Mouse (Mus musculus) lung, embryonic 15.5 days (tissue): ENCODE results near the gene Nav1. TPM values are rescaled to one million over a fixed set of nuclear protein-coding genes. Genes with fewer than 3 reads are reported as not detected.
A peak's percentile ranks its signal among the peaks of the same experiment; 100 is the strongest.

ENCODE experiments used
- ATAC-seq: fragments of 200-750 bp; cut with Nextera tagmentation; 2 replicates; pipeline ENCODE4 v1.8.0; 2017; ENCODE audit warnings: moderate number of reproducible peaks, borderline replicate concordance; ENCODE audit not compliant: low FRiP score, low TSS enrichment; ENCODE audit errors: extremely low read depth
- H3K27ac ChIP-seq: fragments of 300-500 bp; sonication (generic); 2 replicates; pipeline ENCODE4 v1.5.1; 2015; ENCODE audit warnings: moderate library complexity, mild to moderate bottlenecking, inconsistent platforms
- H3K27me3 ChIP-seq: fragments of 300-500 bp; sonication (generic); 2 replicates; pipeline ENCODE4 v1.6.1; 2015; ENCODE audit warnings: inconsistent platforms
- H3K36me3 ChIP-seq: fragments of 300-500 bp; sonication (generic); 2 replicates; pipeline ENCODE4 v1.6.1; 2015; ENCODE audit warnings: inconsistent platforms
- H3K4me1 ChIP-seq: fragments of 300-500 bp; sonication (generic); 2 replicates; pipeline ENCODE4 v1.6.1; 2015; ENCODE audit warnings: inconsistent platforms
- H3K4me2 ChIP-seq: fragments of 300-500 bp; sonication (generic); 2 replicates; pipeline ENCODE4 v1.6.1; 2015; ENCODE audit warnings: inconsistent platforms, mild to moderate bottlenecking, moderate library complexity
- H3K4me3 ChIP-seq: fragments of 300-500 bp; sonication (generic); 2 replicates; pipeline ENCODE4 v1.5.1; 2015; ENCODE audit warnings: mild to moderate bottlenecking, inconsistent platforms
- H3K9ac ChIP-seq: fragments of 300-500 bp; sonication (generic); 2 replicates; pipeline ENCODE4 v1.6.1; 2015; ENCODE audit warnings: inconsistent platforms
- H3K9me3 ChIP-seq: fragments of 300-500 bp; sonication (generic); 2 replicates; pipeline ENCODE4 v1.6.1; 2016; ENCODE audit warnings: inconsistent platforms
- WGBS: fragments of 180-500 bp; shearing (Covaris S2); methylation state at CpG from one replicate; pipeline ENCODE4 v1.1.7; 2015; 5-methylcytosine and 5-hydroxymethylcytosine counted together
- polyA plus RNA-seq: library from polyadenylated mRNA; unstranded; fragments of >200 nt; fragmentation: Nextera tagmentation; extraction: Ambion mirVana; gene quantifications from 2 replicates; pipeline ENCODE4 v1.2.1, GENCODE M21; 2015

The Nav1 gene
- polyA plus RNA-seq, 1 experiment from 2014 or later = 11.6 TPM

GRCm38 (mm10) chr1:135466935-135467334 is 140.2 kb downstream of the Nav1 start:
- Histone ChIP-seq H3K4me1 (peaks cover 14% of the 10 kb centered on the region), H3K27me3 (no peaks in the 10 kb centered on the region), H3K27ac (no peak overlapping the region), H3K4me3 (no peak overlapping the region), H3K9ac (no peak overlapping the region), H3K4me2 (no peak overlapping the region), H3K9me3 (no peaks in the 10 kb centered on the region), H3K36me3 (peaks cover 48% of the 10 kb centered on the region)
- WGBS = 61% methylated on average over 3 of the region's 3 CpGs
- ATAC-seq = no peak

DNA sequence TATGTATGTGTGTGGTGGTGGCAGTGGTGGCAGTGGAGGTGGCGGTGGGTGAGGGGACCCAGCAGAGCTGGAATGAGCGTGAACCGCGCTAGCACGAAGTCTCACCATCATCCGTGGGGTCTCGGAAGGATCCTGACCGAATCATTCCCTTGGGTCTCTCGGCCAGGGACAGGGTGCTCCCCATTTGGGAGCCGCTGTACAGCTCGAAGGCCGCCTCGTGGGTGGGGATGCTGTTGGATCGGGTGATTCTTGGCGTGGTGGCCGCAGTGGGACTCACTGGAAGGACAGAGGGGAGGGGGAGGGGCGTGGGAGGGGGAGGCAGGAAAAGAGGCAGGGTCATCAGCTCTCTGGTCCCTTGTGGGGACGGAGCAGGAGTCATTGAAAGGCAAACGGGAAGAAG is 141.4 kb downstream of the Nav1 start:
- Histone ChIP-seq H3K9ac (no peak overlapping the region), H3K27ac (no peak overlapping the region), H3K4me2 (no peak overlapping the region), H3K4me3 (no peak overlapping the region), H3K4me1 (peaks cover 21% of the 10 kb centered on the region), H3K36me3 (peaks cover 39% of the 10 kb centered on the region), H3K9me3 (no peaks in the 10 kb centered on the region), H3K27me3 (no peaks in the 10 kb centered on the region)
- 85% methylated on average over 19 of the region's 19 CpGs for WGBS
- ATAC-seq = no peak

- Histone ChIP-seq H3K4me3 (no peak overlapping the region), H3K4me1 (peaks cover 21% of the 10 kb centered on the region), H3K9ac (no peak overlapping the region), H3K4me2 (no peak overlapping the region), H3K36me3 (peaks cover 40% of the 10 kb centered on the region), H3K27ac (peak overlapping the region; percentile 83), H3K9me3 (no peaks in the 10 kb centered on the region), H3K27me3 (no peaks in the 10 kb centered on the region)
- 25% methylated on average over 8 of the region's 8 CpGs for WGBS
- no peak for ATAC-seq
Observed at GRCm38 (mm10) chr1:135462736-135463135, 144.4 kb downstream of the Nav1 start.

- Histone ChIP-seq H3K9ac (no peak overlapping the region), H3K27ac (peak overlapping the region; percentile 83), H3K36me3 (peaks cover 35% of the 10 kb centered on the region)
Observed at GRCm38 (mm10) chr1:135462304-135462703, 144.8 kb downstream of the Nav1 start.

DNA sequence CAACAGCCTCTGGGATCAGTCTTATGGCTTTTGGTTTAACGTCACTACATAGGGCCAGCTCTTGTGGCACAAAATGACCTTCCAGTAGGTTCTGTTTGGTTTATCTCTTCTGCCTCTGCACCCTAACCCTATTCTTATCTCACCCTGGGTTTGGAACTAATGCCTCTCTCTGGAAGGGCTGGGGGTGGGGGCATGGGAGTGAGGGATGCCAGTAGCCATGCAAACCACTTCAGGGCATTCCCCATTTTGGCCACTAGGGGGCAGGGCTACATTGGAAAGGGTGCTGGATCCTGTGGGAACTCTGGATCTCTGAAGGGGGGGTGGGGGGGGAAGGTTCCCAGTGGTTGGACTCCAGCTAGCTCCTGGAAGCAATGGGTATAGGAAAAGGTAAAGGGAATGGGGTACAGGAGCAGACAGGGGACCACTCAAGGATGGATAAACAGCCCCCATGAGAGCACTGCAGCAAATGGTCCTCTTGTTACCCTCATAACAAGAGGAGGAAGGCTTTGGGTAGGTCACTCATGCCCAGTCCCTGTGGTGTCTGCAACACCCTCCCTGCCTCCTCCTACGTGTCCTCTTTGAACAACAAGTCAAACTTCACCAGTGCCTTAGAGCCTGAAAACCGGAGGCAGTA is 145.9 kb downstream of the Nav1 start:
- ATAC-seq = no peak
- Histone ChIP-seq H3K27me3 (no peaks in the 10 kb centered on the region), H3K9me3 (no peaks in the 10 kb centered on the region), H3K9ac (no peak overlapping the region), H3K27ac (peak overlapping the region; percentile 83), H3K36me3 (peaks cover 31% of the 10 kb centered on the region; the same call in 1 of the 2 replicates), H3K4me2 (no peak overlapping the region), H3K4me3 (no peak overlapping the region), H3K4me1 (peaks cover 21% of the 10 kb centered on the region)
- 77% methylated on average over 3 of the region's 3 CpGs for WGBS

More at GRCm38 (mm10) chr1:135462304-135462703, 144.8 kb downstream of the Nav1 start:
- H3K4me3 ChIP-seq = no peak overlapping the region
- no peaks in the 10 kb centered on the region for H3K27me3 ChIP-seq
- H3K4me1 ChIP-seq = peaks cover 21% of the 10 kb centered on the region
- H3K9me3 ChIP-seq = no peaks in the 10 kb centered on the region
- peak; percentile 15 for ATAC-seq
- 41% methylated on average over 4 of the region's 4 CpGs for WGBS
- H3K4me2 ChIP-seq = no peak overlapping the region

- Histone ChIP-seq H3K9ac (no peak overlapping the region), H3K36me3 (peaks cover 29% of the 10 kb centered on the region; the same call in 1 of the 2 replicates), H3K9me3 (no peaks in the 10 kb centered on the region), H3K4me1 (peaks cover 21% of the 10 kb centered on the region), H3K27ac (no peak overlapping the region), H3K4me3 (no peak overlapping the region), H3K27me3 (no peaks in the 10 kb centered on the region), H3K4me2 (no peak overlapping the region)
- WGBS = 86% methylated on average over 16 of the region's 16 CpGs
- ATAC-seq = no peak
Observed at GRCm38 (mm10) chr1:135460521-135460920, 146.6 kb downstream of the Nav1 start.

DNA sequence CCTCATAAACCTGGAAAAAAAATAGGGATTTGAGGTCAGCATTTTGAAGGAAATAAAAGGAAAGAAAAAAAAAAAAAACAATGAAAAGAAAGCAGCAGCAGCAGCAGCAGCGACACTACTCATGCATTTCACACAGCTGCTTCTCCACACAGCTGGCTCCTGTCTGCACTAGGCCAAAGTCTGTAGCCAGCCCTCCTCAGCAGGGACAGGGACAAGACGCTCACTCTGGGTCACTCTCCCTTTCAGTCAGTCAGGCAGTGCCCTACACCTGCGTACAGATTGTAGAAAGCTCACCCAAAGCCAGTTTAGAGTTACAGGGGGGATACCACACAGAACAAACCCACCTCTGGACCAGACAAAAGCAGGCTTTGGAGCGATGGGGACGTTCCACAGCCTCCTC is 149.2 kb downstream of the Nav1 start:
- Histone ChIP-seq H3K36me3 (peaks cover 47% of the 10 kb centered on the region), H3K27ac (no peak overlapping the region), H3K4me2 (no peak overlapping the region), H3K4me1 (peaks cover 16% of the 10 kb centered on the region), H3K9ac (no peak overlapping the region), H3K27me3 (no peaks in the 10 kb centered on the region), H3K4me3 (no peak overlapping the region), H3K9me3 (no peaks in the 10 kb centered on the region)
- WGBS = 82% methylated on average over 5 of the region's 5 CpGs
- ATAC-seq = no peak

GRCm38 (mm10) chr1:135452259-135452658 is 154.8 kb downstream of the Nav1 start:
- 71% methylated on average over 10 of the region's 10 CpGs for WGBS
- Histone ChIP-seq H3K9ac (no peak overlapping the region), H3K36me3 (peaks cover 66% of the 10 kb centered on the region), H3K27me3 (no peaks in the 10 kb centered on the region), H3K27ac (no peak overlapping the region), H3K4me3 (no peak overlapping the region), H3K9me3 (no peaks in the 10 kb centered on the region), H3K4me1 (no peaks in the 10 kb centered on the region), H3K4me2 (no peak overlapping the region)
- ATAC-seq = no peak

GRCm38 (mm10) chr1:135451419-135451818 is 155.7 kb downstream of the Nav1 start:
- no peaks in the 10 kb centered on the region for H3K27me3 ChIP-seq
- no peaks in the 10 kb centered on the region for H3K4me1 ChIP-seq
- H3K9ac ChIP-seq = no peak overlapping the region
- no peak for ATAC-seq
- no peaks in the 10 kb centered on the region for H3K9me3 ChIP-seq
- H3K4me2 ChIP-seq = no peak overlapping the region
- no peak overlapping the region for H3K4me3 ChIP-seq
- no peak overlapping the region for H3K27ac ChIP-seq
- H3K36me3 ChIP-seq = peaks cover 63% of the 10 kb centered on the region
- WGBS = 94% methylated on average over 2 of the region's 2 CpGs

GRCm38 (mm10) chr1:135449876-135450275 is 157.2 kb downstream of the Nav1 start:
- no peaks in the 10 kb centered on the region for H3K9me3 ChIP-seq
- H3K27me3 ChIP-seq = no peaks in the 10 kb centered on the region
- H3K36me3 ChIP-seq = peaks cover 57% of the 10 kb centered on the region
- ATAC-seq = no peak
- H3K4me2 ChIP-seq = no peak overlapping the region
- H3K4me3 ChIP-seq = no peak overlapping the region
- H3K27ac ChIP-seq = no peak overlapping the region
- no peaks in the 10 kb centered on the region for H3K4me1 ChIP-seq
- H3K9ac ChIP-seq = no peak overlapping the region
- WGBS = 85% methylated on average over 8 of the region's 8 CpGs

DNA sequence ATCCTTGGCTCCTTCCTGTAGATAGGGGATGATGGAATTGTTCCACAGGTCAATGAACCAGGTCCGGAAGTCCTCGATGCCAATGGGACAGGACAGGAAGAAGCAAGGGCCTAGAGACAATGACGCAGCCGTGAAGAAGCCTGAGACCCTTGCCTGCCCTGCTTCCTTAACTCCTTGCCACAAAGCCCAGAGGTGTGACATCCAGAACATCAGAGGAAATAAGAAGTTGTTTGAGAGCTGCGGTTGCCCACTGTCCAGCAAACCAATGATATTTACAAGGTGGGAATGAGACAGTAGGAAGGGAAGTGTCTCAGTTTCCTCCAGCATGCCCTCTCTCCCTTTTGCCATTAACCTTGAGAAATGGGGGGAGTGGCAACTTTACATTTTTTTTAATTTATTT is 158.2 kb downstream of the Nav1 start:
- H3K9ac ChIP-seq = no peak overlapping the region
- no peaks in the 10 kb centered on the region for H3K9me3 ChIP-seq
- WGBS = 95% methylated on average over 5 of the region's 5 CpGs
- peaks cover 48% of the 10 kb centered on the region for H3K36me3 ChIP-seq
- H3K27ac ChIP-seq = no peak overlapping the region
- H3K4me2 ChIP-seq = no peak overlapping the region
- H3K27me3 ChIP-seq = no peaks in the 10 kb centered on the region
- H3K4me3 ChIP-seq = no peak overlapping the region
- H3K4me1 ChIP-seq = no peaks in the 10 kb centered on the region
- no peak for ATAC-seq

- H3K4me2 ChIP-seq = no peak overlapping the region
- H3K27me3 ChIP-seq = no peaks in the 10 kb centered on the region
- H3K4me1 ChIP-seq = no peaks in the 10 kb centered on the region
- H3K4me3 ChIP-seq = no peak overlapping the region
- H3K36me3 ChIP-seq = peaks cover 41% of the 10 kb centered on the region
- no peak overlapping the region for H3K9ac ChIP-seq
- no peak for ATAC-seq
- 89% methylated on average over 12 of the region's 12 CpGs for WGBS
- no peaks in the 10 kb centered on the region for H3K9me3 ChIP-seq
- H3K27ac ChIP-seq = no peak overlapping the region
Observed at GRCm38 (mm10) chr1:135443506-135443905, 163.6 kb downstream of the Nav1 start.

GRCm38 (mm10) chr1:135441861-135442260 is 165.2 kb downstream of the Nav1 start:
- Histone ChIP-seq H3K27ac (no peak overlapping the region), H3K4me3 (no peak overlapping the region), H3K36me3 (peaks cover 39% of the 10 kb centered on the region), H3K4me2 (no peak overlapping the region), H3K4me1 (no peaks in the 10 kb centered on the region), H3K9ac (no peak overlapping the region), H3K9me3 (no peaks in the 10 kb centered on the region), H3K27me3 (no peaks in the 10 kb centered on the region)
- no peak for ATAC-seq
- whole genome bisulfite sequencing = 98% methylated on average over 3 of the region's 3 CpGs
